Mouse (Mus musculus): ENCODE data around the gene Kcne1. TPM values are rescaled to one million over a fixed set of nuclear protein-coding genes. Genes with fewer than 3 reads are reported as not detected.
A peak's percentile ranks its signal among the peaks of the same experiment; 100 is the strongest.

Gene Kcne1
- polyA plus RNA-seq, 1 experiment, result not detected

DNA sequence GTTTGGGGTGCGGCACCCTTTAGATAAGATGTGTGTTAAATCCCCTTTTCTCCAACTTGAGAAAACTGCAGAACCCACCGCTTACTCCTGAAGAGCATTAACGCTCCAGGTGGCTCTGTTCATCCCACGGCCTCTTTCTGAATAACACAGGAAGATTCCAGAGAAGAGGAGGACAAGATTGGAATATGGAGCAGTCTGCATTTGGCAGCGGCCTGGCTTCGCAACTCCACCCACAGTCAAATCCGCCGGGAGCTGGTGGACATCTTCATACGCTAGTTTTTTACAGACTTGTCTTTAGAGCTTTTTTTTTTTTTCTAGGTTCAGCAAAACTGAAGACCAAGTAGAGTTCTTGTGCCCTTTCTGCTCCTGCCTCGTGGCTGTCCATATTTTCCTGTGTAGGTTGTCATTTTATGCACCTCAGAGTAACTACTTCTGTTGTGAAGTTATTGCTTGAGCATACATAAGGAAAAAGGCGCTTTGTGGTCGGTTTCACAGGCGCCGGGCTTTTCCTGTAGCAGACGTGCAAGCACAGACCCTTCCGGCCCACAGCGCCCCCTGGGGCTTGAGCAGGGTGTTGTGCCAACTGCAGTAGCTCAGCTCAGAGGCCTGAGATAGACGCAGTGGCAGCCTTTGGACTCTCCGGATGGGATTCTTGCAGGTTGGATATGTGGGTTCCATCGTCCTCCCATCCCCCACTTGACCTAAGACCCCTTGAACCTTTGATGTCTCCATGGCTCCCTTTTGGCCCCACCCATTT, 39.7 kb downstream of the Kcne1 start:
- Histone ChIP-seq H3K4me3 (ENCODE audit: insufficient read depth, low read length) (no peak overlapping the region), H3K27ac (ENCODE audit: insufficient read depth, low read depth, low read length) (no peak overlapping the region), H3K4me1 (ENCODE audit: control insufficient read depth, insufficient read depth, low read length) (no peaks in the 10 kb centered on the region)
- TF ChIP-seq CTCF (IDR thresholded peaks at IDR 0.05; ENCODE audit: low read depth, low read length) (peak; percentile 23; the same call in 1 of the 2 replicates), POLR2A (IDR thresholded peaks at IDR 0.05; ENCODE audit: borderline replicate concordance, low read depth, low read length) (no peak)

DNA sequence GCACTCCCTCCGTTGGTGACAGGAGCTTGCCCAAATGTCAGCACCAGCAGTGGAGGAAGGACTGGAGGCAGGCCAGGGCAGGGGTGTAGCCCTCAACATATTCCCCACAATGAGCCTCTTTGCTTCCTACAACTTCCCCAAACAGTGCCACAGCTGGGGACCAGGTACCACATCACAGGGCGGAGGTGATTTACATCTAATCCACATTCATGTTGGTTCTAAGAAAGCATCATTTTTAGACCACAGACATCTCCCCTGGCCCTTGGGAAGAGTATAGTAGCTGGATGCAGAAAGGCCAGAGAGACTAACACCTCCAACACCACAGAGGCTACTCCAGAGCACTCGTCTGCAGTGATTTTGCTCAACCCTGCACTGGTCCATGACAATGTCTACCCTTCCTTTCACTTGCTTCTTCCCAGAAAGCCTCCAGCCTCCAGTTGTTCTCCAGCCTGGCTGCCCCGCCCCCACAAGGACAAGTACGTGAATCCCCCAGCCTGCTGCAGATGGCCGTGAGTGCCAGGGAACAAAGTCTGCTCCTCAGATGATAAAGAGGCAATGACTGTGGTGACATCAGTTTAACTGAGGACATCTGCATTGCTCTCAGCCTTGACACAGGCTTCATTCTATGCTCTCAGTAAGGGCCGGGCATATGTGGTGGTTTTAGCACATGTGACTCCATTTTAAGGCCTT, 43.1 kb downstream of the Kcne1 start:
- no peaks in the 10 kb centered on the region for H3K4me1 ChIP-seq (ENCODE audit: control insufficient read depth, insufficient read depth, low read length)
- TF ChIP-seq CTCF (IDR thresholded peaks at IDR 0.05; ENCODE audit: low read depth, low read length) (no peak), POLR2A (IDR thresholded peaks at IDR 0.05; ENCODE audit: borderline replicate concordance, low read depth, low read length) (no peak)
- no peak overlapping the region for H3K4me3 ChIP-seq (ENCODE audit: insufficient read depth, low read length)
- H3K27ac ChIP-seq (ENCODE audit: insufficient read depth, low read depth, low read length), result no peak overlapping the region

DNA sequence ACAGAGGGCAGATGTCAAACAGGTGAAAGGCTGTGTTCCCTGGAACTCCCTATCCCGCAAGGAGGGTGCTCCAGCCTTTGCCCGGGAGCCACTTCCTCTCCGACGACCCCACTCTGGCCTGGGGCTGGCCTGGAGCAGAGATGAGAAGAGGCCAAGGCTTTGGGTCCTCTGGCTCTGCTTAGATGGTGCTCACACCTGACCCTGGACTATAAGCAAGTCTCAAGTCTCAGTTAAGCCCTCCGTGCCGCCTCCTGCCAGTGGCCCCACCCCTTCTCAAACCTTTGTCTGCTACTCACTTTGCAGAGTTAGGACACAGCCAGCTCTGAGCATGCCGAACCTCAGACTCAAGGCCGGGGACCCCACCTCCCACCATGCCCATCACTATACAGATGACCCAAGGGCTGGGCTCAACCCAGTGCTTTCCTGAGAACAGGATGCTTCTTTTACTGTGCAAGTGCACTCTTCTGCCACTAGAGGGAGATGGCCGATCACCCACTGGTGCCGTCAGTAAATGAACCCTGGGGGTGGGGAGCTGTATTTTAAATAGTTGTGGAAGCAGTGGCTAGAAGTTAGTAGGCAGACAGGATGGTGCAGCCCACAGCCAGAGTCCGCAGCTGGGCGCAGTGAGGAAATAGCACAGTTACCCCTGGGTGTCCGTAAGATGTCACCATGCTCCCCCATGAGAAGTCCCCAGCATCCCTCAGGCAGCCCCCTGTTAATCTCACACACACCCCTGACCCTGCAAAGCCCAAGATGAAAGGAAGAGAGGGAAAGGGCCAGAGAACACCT, 45.1 kb downstream of the Kcne1 start:
- Histone ChIP-seq H3K27ac (ENCODE audit: insufficient read depth, low read depth, low read length) (no peak overlapping the region), H3K4me1 (ENCODE audit: control insufficient read depth, insufficient read depth, low read length) (no peaks in the 10 kb centered on the region), H3K4me3 (ENCODE audit: insufficient read depth, low read length) (no peak overlapping the region)
- TF ChIP-seq POLR2A (IDR thresholded peaks at IDR 0.05; ENCODE audit: borderline replicate concordance, low read depth, low read length) (no peak), CTCF (IDR thresholded peaks at IDR 0.05; ENCODE audit: low read depth, low read length) (peak; percentile 87)

DNA sequence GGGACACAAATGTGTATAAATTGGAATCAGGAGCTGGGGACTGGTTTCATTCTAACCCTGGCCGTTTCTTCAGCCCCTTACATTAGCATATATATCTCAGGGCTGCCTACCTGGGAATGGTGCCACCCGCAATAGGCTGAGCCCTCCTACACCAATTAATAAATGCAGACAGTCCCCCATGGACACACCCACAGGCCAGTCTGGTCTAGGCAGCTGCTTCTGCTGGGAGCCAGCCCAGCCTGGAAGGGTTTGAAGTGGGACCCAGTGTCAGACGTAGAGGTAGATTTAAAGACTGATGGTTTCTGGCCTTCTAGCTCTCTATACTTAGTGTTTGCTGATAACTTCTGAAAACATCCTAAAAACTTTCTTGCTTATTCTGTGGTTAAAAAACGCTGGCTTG, 50.1 kb downstream of the Kcne1 start:
- TF ChIP-seq POLR2A (IDR thresholded peaks at IDR 0.05; ENCODE audit: borderline replicate concordance, low read depth, low read length), result no peak
- TF ChIP-seq CTCF (IDR thresholded peaks at IDR 0.05; ENCODE audit: low read depth, low read length), result no peak
- H3K27ac ChIP-seq (ENCODE audit: insufficient read depth, low read depth, low read length), result no peak overlapping the region
- no peaks in the 10 kb centered on the region for H3K4me1 ChIP-seq (ENCODE audit: control insufficient read depth, insufficient read depth, low read length)
- H3K4me3 ChIP-seq (ENCODE audit: insufficient read depth, low read length), result no peak overlapping the region

DNA sequence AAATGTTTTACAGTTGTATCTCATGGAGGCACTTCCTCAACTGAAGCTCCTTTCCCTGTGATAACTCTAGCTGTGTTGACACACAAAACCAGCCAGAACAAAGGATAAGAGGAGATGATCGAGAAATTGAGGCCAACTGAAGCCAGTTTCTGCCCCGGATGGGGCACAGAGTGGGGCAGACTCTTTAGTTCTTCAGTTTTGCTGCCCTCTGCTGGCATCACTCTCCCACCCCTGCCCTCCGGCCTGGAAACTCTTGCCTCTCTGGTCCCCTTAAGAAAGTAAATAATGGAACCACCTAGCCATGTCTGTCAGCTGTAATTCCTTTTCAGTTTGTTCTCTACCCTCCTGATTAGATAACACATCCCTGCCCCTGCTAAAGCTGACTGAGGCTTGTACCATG, 51.3 kb downstream of the Kcne1 start:
- H3K27ac ChIP-seq (ENCODE audit: insufficient read depth, low read depth, low read length), result no peak overlapping the region
- no peaks in the 10 kb centered on the region for H3K4me1 ChIP-seq (ENCODE audit: control insufficient read depth, insufficient read depth, low read length)
- H3K4me3 ChIP-seq (ENCODE audit: insufficient read depth, low read length), result no peak overlapping the region
- TF ChIP-seq POLR2A (IDR thresholded peaks at IDR 0.05; ENCODE audit: borderline replicate concordance, low read depth, low read length) (no peak), CTCF (IDR thresholded peaks at IDR 0.05; ENCODE audit: low read depth, low read length) (no peak)

DNA sequence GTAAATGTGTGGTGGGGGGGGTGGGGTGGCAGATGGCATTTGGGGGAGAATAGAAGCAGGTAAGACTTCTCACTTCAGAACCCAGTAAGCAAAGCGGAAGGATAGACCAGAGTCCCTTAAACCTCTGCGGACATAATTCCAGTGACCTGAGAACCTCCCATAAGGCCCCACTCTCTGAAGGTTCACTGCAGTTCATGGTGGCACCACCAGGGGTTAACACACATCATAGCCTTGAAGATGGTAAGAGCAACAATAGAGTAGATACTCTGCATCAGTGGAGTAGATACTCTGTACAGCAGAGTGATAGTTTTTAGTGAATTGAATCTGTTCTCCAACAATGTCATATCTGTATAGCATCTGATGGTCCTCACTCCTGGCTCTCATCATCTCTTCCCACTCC, 53.7 kb downstream of the Kcne1 start:
- H3K27ac ChIP-seq (ENCODE audit: insufficient read depth, low read depth, low read length), result no peak overlapping the region
- peaks cover 9% of the 10 kb centered on the region for H3K4me1 ChIP-seq (ENCODE audit: control insufficient read depth, insufficient read depth, low read length)
- no peak for TF ChIP-seq CTCF (IDR thresholded peaks at IDR 0.05; ENCODE audit: low read depth, low read length)
- TF ChIP-seq POLR2A (IDR thresholded peaks at IDR 0.05; ENCODE audit: borderline replicate concordance, low read depth, low read length), result no peak
- H3K4me3 ChIP-seq (ENCODE audit: insufficient read depth, low read length), result no peak overlapping the region

DNA sequence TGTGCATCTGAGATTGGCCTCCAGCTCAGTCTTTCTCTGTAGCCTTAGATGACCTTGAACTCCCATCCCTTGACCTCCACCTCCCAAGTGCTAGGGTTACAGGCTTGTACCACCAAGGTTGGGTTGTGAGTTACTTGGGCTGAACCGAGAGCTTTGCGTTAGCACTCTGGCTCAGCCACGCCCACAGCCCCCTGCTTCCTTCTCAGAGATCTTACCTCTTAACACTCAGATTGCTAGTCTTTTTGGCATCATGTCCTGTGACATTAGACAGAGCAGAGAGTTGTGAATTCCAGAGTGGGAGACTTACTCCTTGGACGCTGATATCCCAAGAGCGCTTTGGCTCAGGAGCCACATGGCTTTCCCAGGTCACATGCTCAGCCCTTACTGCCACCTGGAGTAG, 56.8 kb downstream of the Kcne1 start:
- Histone ChIP-seq H3K4me3 (ENCODE audit: insufficient read depth, low read length) (0 out of 2 replicates have a peak overlapping the region, but pooled peaks have one; percentile 97), H3K27ac (ENCODE audit: insufficient read depth, low read depth, low read length) (no peak overlapping the region), H3K4me1 (ENCODE audit: control insufficient read depth, insufficient read depth, low read length) (peaks cover 13% of the 10 kb centered on the region)
- no peak for TF ChIP-seq CTCF (IDR thresholded peaks at IDR 0.05; ENCODE audit: low read depth, low read length)
- no peak for TF ChIP-seq POLR2A (IDR thresholded peaks at IDR 0.05; ENCODE audit: borderline replicate concordance, low read depth, low read length)

DNA sequence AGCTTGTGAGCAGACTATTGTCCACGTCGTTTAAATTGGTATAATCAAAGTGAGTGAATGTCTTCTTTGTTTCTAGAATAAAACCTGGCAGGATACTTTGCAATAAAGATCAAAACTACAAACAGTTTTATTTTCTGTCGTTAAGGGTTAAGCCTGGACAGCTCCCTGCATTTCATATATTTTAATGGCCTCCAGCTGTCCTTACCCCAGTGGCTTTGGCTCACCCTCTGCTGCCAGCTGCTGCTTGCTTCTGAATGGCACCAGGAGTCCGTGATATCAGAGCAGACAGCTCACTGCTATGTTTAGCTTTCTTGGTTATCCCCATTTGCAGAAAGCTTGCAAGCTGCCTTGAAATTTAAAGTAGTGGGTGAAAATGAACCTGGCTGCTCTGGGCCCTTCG, 57.3 kb downstream of the Kcne1 start:
- Histone ChIP-seq H3K27ac (ENCODE audit: insufficient read depth, low read depth, low read length) (no peak overlapping the region), H3K4me3 (ENCODE audit: insufficient read depth, low read length) (peak overlapping the region; percentile 97), H3K4me1 (ENCODE audit: control insufficient read depth, insufficient read depth, low read length) (peaks cover 13% of the 10 kb centered on the region)
- TF ChIP-seq CTCF (IDR thresholded peaks at IDR 0.05; ENCODE audit: low read depth, low read length), result no peak
- TF ChIP-seq POLR2A (IDR thresholded peaks at IDR 0.05; ENCODE audit: borderline replicate concordance, low read depth, low read length), result no peak

DNA sequence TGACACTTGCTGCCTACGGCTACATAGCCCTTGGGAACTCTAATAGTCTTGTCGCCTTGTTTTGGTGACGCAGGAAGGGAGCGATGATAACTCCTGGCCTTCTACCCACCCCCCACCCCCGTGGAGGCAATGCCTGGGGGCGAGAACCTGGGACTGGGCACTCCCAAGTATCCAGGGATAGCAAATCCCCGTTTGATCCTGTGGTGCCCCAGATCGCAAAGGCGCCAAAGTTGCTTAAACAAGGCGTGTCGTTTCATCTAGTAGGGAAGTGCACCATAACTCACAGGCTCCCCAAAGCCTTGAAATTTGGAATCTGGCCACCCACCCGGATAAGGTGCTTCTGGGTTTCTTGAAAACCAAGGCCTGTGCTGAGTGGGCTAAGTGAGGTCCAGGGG, 57.9 kb downstream of the Kcne1 start:
- H3K4me1 ChIP-seq (ENCODE audit: control insufficient read depth, insufficient read depth, low read length), result peaks cover 13% of the 10 kb centered on the region
- peak overlapping the region; percentile 97 for H3K4me3 ChIP-seq (ENCODE audit: insufficient read depth, low read length)
- TF ChIP-seq CTCF (IDR thresholded peaks at IDR 0.05; ENCODE audit: low read depth, low read length) (no peak), POLR2A (IDR thresholded peaks at IDR 0.05; ENCODE audit: borderline replicate concordance, low read depth, low read length) (no peak)
- H3K27ac ChIP-seq (ENCODE audit: insufficient read depth, low read depth, low read length), result peak overlapping the region; percentile 49
